Mouse (Mus musculus) limb, embryonic 11.5 days (tissue): ENCODE measurements at regions not wholly inside any gene's neighbourhood (a gene's known extent, or its start where the extent isn't known, plus 50 kb on each side); places are given as distances from the start of the nearest gene placed in this dataset.

ENCODE experiments used
- ATAC-seq: fragments of 200-750 bp; cut with Nextera tagmentation; 2 replicates; pipeline ENCODE4 v1.8.0; 2017; ENCODE audit warnings: low read depth; ENCODE audit not compliant: insufficient number of reproducible peaks, low FRiP score, low TSS enrichment
- DNase-seq: peaks from one replicate; pipeline ENCODE4 v3.0.0-alpha.2; 2015; ENCODE audit warnings: low spot score
- H3K27ac ChIP-seq: fragments of 300-500 bp; sonication (generic); replicated peaks from 2 replicates; pipeline ENCODE4 v1.5.1; 2014; ENCODE audit warnings: low read depth, mild to moderate bottlenecking, low read length
- H3K27me3 ChIP-seq: fragments of 300-500 bp; sonication (generic); 2 replicates; pipeline ENCODE4 v1.6.1; 2014; ENCODE audit warnings: mild to moderate bottlenecking, low read length, mixed read lengths; ENCODE audit not compliant: control insufficient read depth, insufficient read depth
- H3K36me3 ChIP-seq: fragments of 300-500 bp; sonication (generic); 2 replicates; pipeline ENCODE4 v1.6.1; 2014; ENCODE audit warnings: mild to moderate bottlenecking, low read length, moderate library complexity, mixed read lengths; ENCODE audit not compliant: control insufficient read depth, insufficient read depth
- H3K4me1 ChIP-seq: fragments of 300-500 bp; sonication (generic); 2 replicates; pipeline ENCODE4 v1.6.1; 2014; ENCODE audit warnings: low read length, mixed read lengths; ENCODE audit not compliant: control insufficient read depth, insufficient read depth
- H3K4me2 ChIP-seq: fragments of 300-500 bp; sonication (generic); 2 replicates; pipeline ENCODE4 v1.6.1; 2014; ENCODE audit warnings: low read depth, mild to moderate bottlenecking, moderate library complexity; ENCODE audit not compliant: severe bottlenecking
- H3K4me3 ChIP-seq: fragments of 300-500 bp; sonication (generic); 2 replicates; pipeline ENCODE4 v1.5.1; 2014; ENCODE audit warnings: low read depth, low read length
- H3K9ac ChIP-seq: fragments of 300-500 bp; sonication (generic); 2 replicates; pipeline ENCODE4 v1.6.1; 2014; ENCODE audit warnings: mild to moderate bottlenecking, low read length
- H3K9me3 ChIP-seq: fragments of 300-500 bp; sonication (generic); 2 replicates; pipeline ENCODE4 v1.6.1; 2016; ENCODE audit warnings: low read length; ENCODE audit not compliant: control insufficient read depth
- WGBS: fragments of 180-500 bp; shearing (Covaris S2); extraction: QIAGEN DNeasy Blood & Tissue Kit; methylation state at CpG from one replicate; pipeline ENCODE4 v1.1.7; 2014; 5-methylcytosine and 5-hydroxymethylcytosine counted together

DNA sequence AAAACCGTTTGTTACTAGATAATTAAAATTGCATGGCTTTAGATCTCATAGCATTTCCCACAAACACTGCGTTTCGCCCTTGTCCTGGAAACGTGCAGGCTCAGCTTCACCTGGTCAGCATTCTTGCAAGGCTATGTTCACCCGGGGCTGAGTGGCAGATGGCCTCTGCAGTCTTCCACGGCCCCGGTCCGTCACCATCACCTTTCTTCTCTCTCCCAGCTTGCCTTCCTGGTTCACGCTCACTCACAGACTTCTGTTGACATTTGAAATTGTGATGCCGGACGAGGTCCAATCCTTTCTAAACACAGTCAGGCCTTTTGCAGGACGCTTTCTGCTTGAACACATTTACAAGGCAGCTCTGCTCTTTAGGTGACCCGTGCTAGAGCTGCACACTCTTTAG, 219.3 kb upstream of the Cwc22 start:
- Histone ChIP-seq H3K27me3 (no peaks in the 10 kb centered on the region), H3K9ac (no peak overlapping the region), H3K27ac (no peak overlapping the region), H3K9me3 (no peaks in the 10 kb centered on the region), H3K4me3 (no peak overlapping the region), H3K4me2 (no peak overlapping the region), H3K4me1 (no peaks in the 10 kb centered on the region), H3K36me3 (no peaks in the 10 kb centered on the region)
- WGBS = 72% methylated on average over 13 of the region's 13 CpGs
- DNase-seq = no peak
- no peak for ATAC-seq

DNA sequence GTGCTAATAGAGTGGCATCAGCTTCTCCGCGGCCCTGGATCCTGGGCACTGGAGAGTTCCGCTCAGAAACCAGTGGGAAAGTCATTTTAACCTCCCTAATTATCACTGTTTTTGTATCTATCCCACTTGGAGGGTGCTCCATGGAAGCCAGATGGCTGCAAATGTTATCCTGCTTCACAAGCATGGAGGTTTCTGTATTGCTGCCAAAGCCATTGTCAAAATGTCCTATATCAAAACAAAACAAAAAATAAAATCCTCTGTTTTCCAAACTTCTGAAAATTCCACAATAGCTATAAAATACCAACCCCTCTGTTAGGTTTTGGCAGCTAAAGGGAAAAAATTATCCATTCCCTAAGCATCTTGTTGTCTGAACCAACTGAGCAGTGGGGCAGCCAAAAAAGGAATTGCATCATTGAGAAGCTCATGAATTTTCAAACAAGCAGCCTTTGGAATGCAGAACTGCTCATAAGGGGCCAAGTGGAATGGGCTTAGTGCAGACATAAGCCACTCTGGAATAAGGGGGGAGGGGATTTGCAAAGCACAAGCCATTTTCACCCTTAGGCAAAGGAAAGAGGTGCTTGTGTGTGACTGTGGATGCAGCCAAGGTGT, 213.8 kb upstream of the Cwc22 start:
- Histone ChIP-seq H3K9ac (no peak overlapping the region), H3K4me1 (no peaks in the 10 kb centered on the region), H3K4me3 (no peak overlapping the region), H3K36me3 (no peaks in the 10 kb centered on the region), H3K9me3 (no peaks in the 10 kb centered on the region), H3K4me2 (no peak overlapping the region), H3K27ac (no peak overlapping the region), H3K27me3 (no peaks in the 10 kb centered on the region)
- 77% methylated on average over 3 of the region's 3 CpGs for whole genome bisulfite sequencing
- ATAC-seq (no peak), DNase-seq (no peak)

DNA sequence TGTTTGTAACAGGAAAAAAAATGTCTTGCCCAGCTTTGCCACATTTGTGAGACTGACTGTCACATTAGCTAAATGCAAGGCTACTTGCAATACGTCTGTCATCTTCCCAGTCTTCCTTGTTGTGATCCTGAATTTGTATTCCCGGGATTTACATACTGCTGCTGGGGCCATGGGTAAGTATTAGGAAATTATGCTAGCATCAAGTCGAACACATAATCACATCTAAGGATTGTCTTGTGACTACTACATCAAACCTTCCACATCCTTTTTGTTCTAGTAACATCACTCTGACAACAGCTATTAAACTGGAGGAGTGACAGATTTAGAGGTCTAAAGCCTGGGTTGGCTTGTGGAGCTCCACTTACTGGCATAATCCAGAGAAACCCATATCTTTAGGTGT, 164.2 kb upstream of the Cwc22 start:
- no peak overlapping the region for H3K4me2 ChIP-seq
- ATAC-seq = no peak
- DNase-seq = no peak
- H3K36me3 ChIP-seq = no peaks in the 10 kb centered on the region
- no peak overlapping the region for H3K27ac ChIP-seq
- H3K4me1 ChIP-seq = no peaks in the 10 kb centered on the region
- no peaks in the 10 kb centered on the region for H3K9me3 ChIP-seq
- no peak overlapping the region for H3K9ac ChIP-seq
- 84% methylated on average over 3 of the region's 3 CpGs for WGBS
- no peak overlapping the region for H3K4me3 ChIP-seq
- no peaks in the 10 kb centered on the region for H3K27me3 ChIP-seq

DNA sequence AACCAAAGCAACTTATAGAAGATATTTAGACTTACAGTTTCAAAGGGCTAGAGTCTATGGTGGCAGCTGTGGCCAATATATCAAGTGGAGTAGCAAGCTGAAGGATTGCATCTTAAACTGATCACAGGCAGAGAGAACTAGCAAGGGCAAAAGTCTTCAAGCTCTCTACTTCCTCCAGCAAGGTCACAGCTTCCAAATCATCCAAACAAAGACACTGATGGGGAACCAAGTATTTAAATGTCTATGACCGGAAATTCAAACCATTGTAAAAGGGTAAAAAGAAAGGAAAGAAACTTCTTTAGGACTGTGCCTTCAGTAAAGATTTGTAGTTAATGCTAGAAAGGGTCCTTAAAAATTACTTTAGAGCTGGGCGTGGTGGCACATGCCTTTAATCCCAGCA, 149.4 kb upstream of the Cwc22 start:
- H3K9me3 ChIP-seq = no peaks in the 10 kb centered on the region
- DNase-seq (no peak), ATAC-seq (no peak)
- H3K4me3 ChIP-seq = no peak overlapping the region
- H3K4me2 ChIP-seq = no peak overlapping the region
- no peak overlapping the region for H3K27ac ChIP-seq
- no peaks in the 10 kb centered on the region for H3K36me3 ChIP-seq
- H3K27me3 ChIP-seq = no peaks in the 10 kb centered on the region
- H3K4me1 ChIP-seq = no peaks in the 10 kb centered on the region
- H3K9ac ChIP-seq = no peak overlapping the region
- 88% methylated on average over 2 of the region's 2 CpGs for WGBS

DNA sequence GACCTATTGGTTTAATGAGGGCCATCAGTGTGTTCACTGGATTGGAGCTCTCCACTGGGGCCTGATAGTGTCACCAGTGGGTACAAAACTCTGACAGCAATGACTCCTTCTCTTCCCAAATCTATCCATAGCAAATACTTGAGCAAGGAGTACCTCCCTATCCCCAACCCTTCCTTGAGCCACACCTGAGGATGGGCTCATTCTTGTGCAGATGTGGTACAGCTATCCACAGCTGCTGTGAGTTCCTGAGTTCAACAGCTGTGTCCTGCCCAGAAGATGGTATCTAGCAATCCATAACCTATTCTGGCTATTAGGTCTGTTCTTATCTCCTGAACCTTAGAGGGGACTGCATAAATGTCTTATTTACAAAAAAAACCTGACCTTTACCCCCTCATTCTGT, 148.7 kb upstream of the Cwc22 start:
- Histone ChIP-seq H3K9me3 (no peaks in the 10 kb centered on the region), H3K27me3 (no peaks in the 10 kb centered on the region), H3K27ac (no peak overlapping the region), H3K9ac (no peak overlapping the region), H3K4me1 (no peaks in the 10 kb centered on the region), H3K4me3 (no peak overlapping the region), H3K36me3 (no peaks in the 10 kb centered on the region), H3K4me2 (no peak overlapping the region)
- DNase-seq (no peak), ATAC-seq (no peak)

DNA sequence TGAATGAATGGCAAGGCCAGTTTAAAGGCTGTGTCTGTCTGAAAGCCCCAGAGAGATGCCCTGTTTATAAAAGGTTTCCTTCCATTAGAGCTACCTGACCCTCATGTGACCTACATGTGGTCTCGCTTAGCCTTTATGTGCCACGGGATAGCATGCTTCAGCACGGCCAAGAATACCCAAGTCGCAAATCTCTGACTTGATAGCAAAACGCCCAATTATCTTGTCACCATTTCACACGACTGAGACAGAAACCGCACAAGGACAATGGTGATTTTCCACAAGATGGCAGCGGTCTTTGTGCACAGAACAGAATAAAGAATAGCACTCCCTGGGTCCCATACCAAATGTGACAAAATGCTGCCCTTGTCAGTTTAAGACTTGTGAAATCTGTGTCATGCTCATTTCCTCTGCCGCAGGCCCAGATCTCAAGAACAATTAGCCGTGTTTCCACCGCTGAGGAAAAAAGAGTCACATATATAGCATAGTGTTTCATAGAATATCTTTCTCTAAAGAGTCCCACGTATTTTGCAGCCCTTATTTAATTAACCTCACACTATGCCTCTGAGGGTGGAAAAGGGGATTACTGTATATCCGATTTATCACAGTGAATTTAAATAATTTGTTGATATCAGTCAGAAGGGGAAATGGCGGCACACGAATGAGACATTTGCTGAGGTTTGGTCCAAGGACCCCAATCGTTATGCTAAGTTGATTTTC, 118.3 kb upstream of the Cwc22 start:
- H3K9me3 ChIP-seq = no peaks in the 10 kb centered on the region
- H3K27ac ChIP-seq = no peak overlapping the region
- H3K9ac ChIP-seq = no peak overlapping the region
- DNase-seq (peak; percentile 55), ATAC-seq (0 out of 2 replicates have a peak, but pooled peaks have one; percentile 44)
- 34% methylated on average over 16 of the region's 16 CpGs for WGBS
- no peak overlapping the region for H3K4me2 ChIP-seq
- no peaks in the 10 kb centered on the region for H3K27me3 ChIP-seq
- no peaks in the 10 kb centered on the region for H3K36me3 ChIP-seq
- no peaks in the 10 kb centered on the region for H3K4me1 ChIP-seq
- H3K4me3 ChIP-seq = no peak overlapping the region

DNA sequence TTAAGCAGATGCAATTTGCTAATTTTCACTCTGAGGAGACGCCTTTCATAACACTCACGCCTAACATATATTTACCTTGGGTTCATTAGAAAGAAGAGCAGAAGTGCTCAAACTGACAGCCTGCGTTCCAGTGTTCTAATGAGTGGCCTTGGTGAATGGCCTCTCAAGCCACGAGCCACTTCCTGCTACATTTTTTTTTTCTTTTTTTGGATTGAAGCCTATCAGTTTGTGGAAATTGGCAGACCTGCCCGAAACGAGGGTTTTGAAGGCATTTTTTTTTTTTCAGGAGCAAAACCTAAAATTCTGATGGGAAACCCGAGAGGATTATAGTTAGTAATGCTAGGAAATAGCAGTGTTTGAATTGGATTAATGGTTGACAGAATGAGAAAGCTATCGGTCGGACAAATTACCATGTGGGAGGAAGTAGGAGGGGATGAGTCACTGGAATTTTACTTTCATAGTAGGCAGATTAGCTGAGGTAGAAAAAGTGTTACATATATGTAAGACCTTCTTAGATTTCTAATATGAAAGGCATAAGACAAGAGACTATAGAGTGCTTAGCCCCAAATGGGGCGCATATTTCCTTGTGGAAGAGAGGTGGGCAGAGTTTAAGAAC, 113.7 kb upstream of the Cwc22 start:
- 80% methylated on average over 10 of the region's 10 CpGs for WGBS
- no peaks in the 10 kb centered on the region for H3K36me3 ChIP-seq
- no peaks in the 10 kb centered on the region for H3K4me1 ChIP-seq
- DNase-seq (no peak), ATAC-seq (no peak)
- H3K9me3 ChIP-seq = no peaks in the 10 kb centered on the region
- no peaks in the 10 kb centered on the region for H3K27me3 ChIP-seq
- H3K27ac ChIP-seq = no peak overlapping the region
- H3K9ac ChIP-seq = no peak overlapping the region
- H3K4me3 ChIP-seq = no peak overlapping the region
- no peak overlapping the region for H3K4me2 ChIP-seq

DNA sequence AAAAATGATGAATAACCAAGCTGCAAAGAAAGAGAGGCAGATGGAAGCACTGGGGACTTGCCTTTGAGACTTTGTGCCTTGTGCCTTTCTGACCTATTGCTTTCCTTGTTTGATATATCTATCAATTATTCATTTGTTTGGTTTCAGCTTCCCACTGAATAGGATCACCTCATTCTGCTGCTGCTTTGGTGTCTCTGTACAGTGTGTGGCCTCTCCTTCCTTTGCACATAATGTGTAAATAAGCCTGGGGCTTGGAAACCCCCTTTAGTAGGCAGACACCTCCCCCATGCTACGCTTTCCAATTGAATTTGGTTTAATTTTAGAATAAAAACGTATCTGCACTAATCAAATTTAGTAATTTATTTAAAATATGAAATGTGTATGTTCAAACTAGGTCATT, 112.8 kb upstream of the Cwc22 start:
- no peak for DNase-seq
- Histone ChIP-seq H3K9me3 (no peaks in the 10 kb centered on the region), H3K27me3 (no peaks in the 10 kb centered on the region), H3K9ac (no peak overlapping the region), H3K4me3 (no peak overlapping the region), H3K4me1 (no peaks in the 10 kb centered on the region), H3K4me2 (no peak overlapping the region), H3K36me3 (no peaks in the 10 kb centered on the region), H3K27ac (no peak overlapping the region)
- no peak for ATAC-seq
- 75% methylated on average over 2 of the region's 2 CpGs for WGBS
